Mouse (Mus musculus) lung, embryonic 15.5 days (tissue): ENCODE results near the gene Akap6. TPM values are rescaled to one million over a fixed set of nuclear protein-coding genes. Genes with fewer than 3 reads are reported as not detected.

Source experiments
- ATAC-seq: fragments of 200-750 bp; cut with Nextera tagmentation; 2 replicates; pipeline ENCODE4 v1.8.0; 2017; ENCODE audit warnings: moderate number of reproducible peaks, borderline replicate concordance; ENCODE audit not compliant: low FRiP score, low TSS enrichment; ENCODE audit errors: extremely low read depth
- H3K27ac ChIP-seq: fragments of 300-500 bp; sonication (generic); 2 replicates; pipeline ENCODE4 v1.5.1; 2015; ENCODE audit warnings: moderate library complexity, mild to moderate bottlenecking, inconsistent platforms
- H3K27me3 ChIP-seq: fragments of 300-500 bp; sonication (generic); 2 replicates; pipeline ENCODE4 v1.6.1; 2015; ENCODE audit warnings: inconsistent platforms
- H3K36me3 ChIP-seq: fragments of 300-500 bp; sonication (generic); 2 replicates; pipeline ENCODE4 v1.6.1; 2015; ENCODE audit warnings: inconsistent platforms
- H3K4me1 ChIP-seq: fragments of 300-500 bp; sonication (generic); 2 replicates; pipeline ENCODE4 v1.6.1; 2015; ENCODE audit warnings: inconsistent platforms
- H3K4me2 ChIP-seq: fragments of 300-500 bp; sonication (generic); 2 replicates; pipeline ENCODE4 v1.6.1; 2015; ENCODE audit warnings: inconsistent platforms, mild to moderate bottlenecking, moderate library complexity
- H3K4me3 ChIP-seq: fragments of 300-500 bp; sonication (generic); 2 replicates; pipeline ENCODE4 v1.5.1; 2015; ENCODE audit warnings: mild to moderate bottlenecking, inconsistent platforms
- H3K9ac ChIP-seq: fragments of 300-500 bp; sonication (generic); 2 replicates; pipeline ENCODE4 v1.6.1; 2015; ENCODE audit warnings: inconsistent platforms
- H3K9me3 ChIP-seq: fragments of 300-500 bp; sonication (generic); 2 replicates; pipeline ENCODE4 v1.6.1; 2016; ENCODE audit warnings: inconsistent platforms
- WGBS: fragments of 180-500 bp; shearing (Covaris S2); methylation state at CpG from one replicate; pipeline ENCODE4 v1.1.7; 2015; 5-methylcytosine and 5-hydroxymethylcytosine counted together
- polyA plus RNA-seq: library from polyadenylated mRNA; unstranded; fragments of >200 nt; fragmentation: Nextera tagmentation; extraction: Ambion mirVana; gene quantifications from 2 replicates; pipeline ENCODE4 v1.2.1, GENCODE M21; 2015

The Akap6 gene
- polyA plus RNA-seq, 1 experiment from 2014 or later, result 0.89 TPM

DNA sequence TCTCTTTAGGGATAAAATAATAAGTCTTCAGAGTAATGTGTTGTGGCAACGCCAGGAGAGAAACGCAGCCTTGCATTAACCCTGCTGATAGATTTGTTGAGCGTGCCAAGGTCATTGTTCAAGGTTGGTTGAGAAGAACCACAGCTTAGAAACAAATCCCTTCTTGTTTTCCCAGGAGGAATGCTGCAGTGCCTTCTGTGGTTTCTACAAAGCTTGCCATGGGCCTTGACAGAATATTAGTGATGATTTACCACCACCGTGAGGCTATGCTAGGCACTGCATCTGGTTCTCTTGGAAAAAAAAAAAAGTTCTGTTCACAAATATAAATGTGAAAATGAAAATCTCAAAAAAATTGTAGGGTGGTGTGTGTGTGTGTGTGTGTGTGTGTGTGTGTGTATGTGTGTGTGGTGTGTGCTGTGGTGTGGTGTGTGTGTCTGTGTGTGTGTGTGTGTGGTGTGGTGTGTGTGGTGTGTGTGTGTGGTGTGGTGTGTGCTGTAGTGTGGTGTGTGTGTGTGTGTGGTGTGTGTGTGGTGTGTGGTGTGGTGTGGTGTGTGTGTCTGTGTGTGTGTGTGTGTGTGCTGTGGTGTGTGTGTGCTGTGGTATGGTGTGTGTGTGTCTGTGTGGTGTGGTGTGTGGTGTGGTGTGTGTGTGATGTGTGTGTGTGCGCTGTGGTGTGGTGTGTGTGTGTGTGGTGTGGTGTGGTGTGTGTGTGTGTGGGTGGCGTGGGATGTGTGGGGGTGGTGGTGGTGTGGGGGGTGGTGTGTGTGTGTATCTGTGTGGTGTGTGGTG is 196.7 kb downstream of the Akap6 start:
- 22% methylated on average over 5 of the region's 6 CpGs for WGBS
- peak overlapping the region; percentile 38; the same call in 1 of the 2 replicates for H3K27ac ChIP-seq
- no peaks in the 10 kb centered on the region for H3K36me3 ChIP-seq
- no peaks in the 10 kb centered on the region for H3K27me3 ChIP-seq
- peaks cover 8% of the 10 kb centered on the region; the same call in 1 of the 2 replicates for H3K4me1 ChIP-seq
- no peak overlapping the region for H3K4me3 ChIP-seq
- H3K4me2 ChIP-seq, result peak overlapping the region; percentile 23; the same call in 1 of the 2 replicates
- no peaks in the 10 kb centered on the region for H3K9me3 ChIP-seq
- ATAC-seq, result peak; percentile 71; the same call in 1 of the 2 replicates
- H3K9ac ChIP-seq, result no peak overlapping the region

GRCm38 (mm10) chr12:52896785-52897184 is 197.6 kb downstream of the Akap6 start:
- Histone ChIP-seq H3K9ac (no peak overlapping the region), H3K36me3 (no peaks in the 10 kb centered on the region), H3K9me3 (no peaks in the 10 kb centered on the region), H3K27ac (no peak overlapping the region), H3K4me2 (no peak overlapping the region), H3K4me3 (no peak overlapping the region), H3K4me1 (0 out of 2 replicates have a peak, but pooled peaks cover 8% of the 10 kb centered on the region), H3K27me3 (no peaks in the 10 kb centered on the region)
- ATAC-seq, result no peak
- 42% methylated on average over 3 of the region's 3 CpGs for WGBS

GRCm38 (mm10) chr12:52898130-52898529 is 198.9 kb downstream of the Akap6 start:
- 54% methylated on average over 10 of the region's 10 CpGs for WGBS
- Histone ChIP-seq H3K4me1 (0 out of 2 replicates have a peak, but pooled peaks cover 8% of the 10 kb centered on the region), H3K4me2 (no peak overlapping the region), H3K27ac (no peak overlapping the region), H3K9me3 (no peaks in the 10 kb centered on the region), H3K27me3 (no peaks in the 10 kb centered on the region), H3K36me3 (no peaks in the 10 kb centered on the region), H3K4me3 (no peak overlapping the region), H3K9ac (no peak overlapping the region)
- no peak for ATAC-seq

- no peak overlapping the region for H3K4me3 ChIP-seq
- H3K27ac ChIP-seq, result no peak overlapping the region
- ATAC-seq, result no peak
- 76% methylated on average over 5 of the region's 5 CpGs for WGBS
- H3K4me2 ChIP-seq, result no peak overlapping the region
- H3K27me3 ChIP-seq, result no peaks in the 10 kb centered on the region
- no peaks in the 10 kb centered on the region for H3K4me1 ChIP-seq
- no peak overlapping the region for H3K9ac ChIP-seq
- H3K36me3 ChIP-seq, result no peaks in the 10 kb centered on the region
- H3K9me3 ChIP-seq, result no peaks in the 10 kb centered on the region
These were observed 204.9 kb downstream of the Akap6 start for GRCm38 (mm10) chr12:52904046-52904445.

DNA sequence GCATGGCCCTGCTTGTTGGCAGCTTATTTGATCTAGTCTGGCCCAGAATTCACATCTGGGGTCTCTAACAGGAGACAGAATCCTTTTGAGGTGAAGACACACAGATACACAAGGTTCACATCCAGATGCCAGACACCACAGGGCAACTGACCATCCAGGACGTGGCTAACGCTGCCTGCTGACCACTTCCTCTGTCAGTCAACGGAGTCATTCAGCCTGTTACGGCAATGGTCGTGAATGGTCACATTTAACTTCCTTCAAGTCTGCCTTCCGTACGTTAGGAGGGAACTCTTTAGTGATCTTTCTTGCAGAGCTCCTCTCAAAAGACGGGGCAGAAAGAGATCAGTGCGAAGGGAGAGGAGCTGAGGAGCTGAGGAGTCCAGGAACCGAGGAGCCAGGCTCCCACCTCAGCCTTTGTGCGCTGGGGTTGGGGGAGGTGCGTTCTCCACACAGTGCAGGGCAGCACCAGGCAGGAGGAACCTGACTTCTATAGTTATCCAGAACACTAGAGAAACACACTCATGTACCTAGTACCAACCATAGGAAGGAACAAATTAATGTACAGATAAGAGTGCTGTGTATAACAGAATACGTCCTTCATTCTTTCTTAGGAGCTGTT is 209.4 kb downstream of the Akap6 start:
- H3K36me3 ChIP-seq, result no peaks in the 10 kb centered on the region
- no peak overlapping the region for H3K27ac ChIP-seq
- no peak overlapping the region for H3K4me3 ChIP-seq
- WGBS, result 62% methylated on average over 13 of the region's 13 CpGs
- no peaks in the 10 kb centered on the region for H3K9me3 ChIP-seq
- peaks cover 3% of the 10 kb centered on the region; the same call in 1 of the 2 replicates for H3K27me3 ChIP-seq
- ATAC-seq, result no peak
- H3K9ac ChIP-seq, result no peak overlapping the region
- no peaks in the 10 kb centered on the region for H3K4me1 ChIP-seq
- H3K4me2 ChIP-seq, result no peak overlapping the region

DNA sequence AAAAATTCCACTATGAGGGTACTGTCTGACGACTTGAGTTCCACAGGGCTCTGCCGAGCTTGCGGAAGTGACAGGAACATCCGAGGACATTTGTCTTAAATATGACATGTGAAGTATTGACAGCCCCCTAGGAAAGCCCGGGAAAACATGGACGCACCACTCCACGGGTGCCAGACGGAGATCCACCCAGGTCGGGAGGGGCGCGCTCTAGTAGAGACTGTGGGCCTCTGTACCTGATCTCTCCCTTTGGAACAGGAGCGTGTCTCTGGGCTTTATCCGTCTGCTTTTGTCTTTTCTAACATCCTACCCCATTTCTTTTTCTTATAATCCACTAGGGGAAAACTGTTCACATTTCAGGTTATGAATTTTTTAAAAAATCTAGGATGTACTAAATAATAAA is 211.2 kb downstream of the Akap6 start:
- ATAC-seq, result no peak
- no peaks in the 10 kb centered on the region for H3K4me1 ChIP-seq
- H3K4me3 ChIP-seq, result no peak overlapping the region
- peaks cover 3% of the 10 kb centered on the region; the same call in 1 of the 2 replicates for H3K27me3 ChIP-seq
- H3K9ac ChIP-seq, result no peak overlapping the region
- H3K27ac ChIP-seq, result no peak overlapping the region
- H3K9me3 ChIP-seq, result no peaks in the 10 kb centered on the region
- H3K4me2 ChIP-seq, result no peak overlapping the region
- 70% methylated on average over 13 of the region's 13 CpGs for WGBS
- no peaks in the 10 kb centered on the region for H3K36me3 ChIP-seq

- no peaks in the 10 kb centered on the region for H3K9me3 ChIP-seq
- no peak overlapping the region for H3K27ac ChIP-seq
- ATAC-seq, result no peak
- no peaks in the 10 kb centered on the region for H3K4me1 ChIP-seq
- 18% methylated on average over 8 of the region's 8 CpGs for WGBS
- no peak overlapping the region for H3K4me3 ChIP-seq
- H3K9ac ChIP-seq, result no peak overlapping the region
- H3K27me3 ChIP-seq, result peaks cover 3% of the 10 kb centered on the region; the same call in 1 of the 2 replicates
- no peak overlapping the region for H3K4me2 ChIP-seq
- H3K36me3 ChIP-seq, result no peaks in the 10 kb centered on the region
These were observed 211.6 kb downstream of the Akap6 start for GRCm38 (mm10) chr12:52910819-52911218.

DNA sequence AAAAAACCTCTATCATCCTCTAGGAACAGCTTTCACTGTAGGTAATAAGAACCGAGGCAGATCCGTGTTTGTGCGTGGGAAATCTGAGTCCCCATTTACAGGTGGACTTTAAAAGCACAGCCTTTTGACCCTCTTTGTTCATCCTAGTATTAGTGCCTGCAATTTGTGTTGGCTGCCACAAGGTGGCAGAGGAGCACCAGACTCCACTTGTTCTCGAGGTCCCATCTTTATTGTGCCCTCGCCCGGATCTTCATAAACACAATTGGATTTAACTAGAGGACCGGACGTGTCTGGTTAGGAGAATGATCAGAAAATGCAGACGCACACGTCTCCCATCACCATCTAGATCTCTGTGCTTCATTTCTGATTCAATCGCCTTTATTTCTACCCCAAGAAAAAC is 219.8 kb downstream of the Akap6 start:
- ATAC-seq, result no peak
- Histone ChIP-seq H3K4me3 (no peak overlapping the region), H3K9ac (no peak overlapping the region), H3K36me3 (no peaks in the 10 kb centered on the region), H3K4me1 (no peaks in the 10 kb centered on the region), H3K4me2 (no peak overlapping the region), H3K27me3 (no peaks in the 10 kb centered on the region; the same call in 1 of the 2 replicates), H3K9me3 (no peaks in the 10 kb centered on the region), H3K27ac (no peak overlapping the region)
- WGBS, result 25% methylated on average over 11 of the region's 11 CpGs

- ATAC-seq, result no peak
- Histone ChIP-seq H3K27ac (no peak overlapping the region), H3K9ac (no peak overlapping the region)
These were observed 223.3 kb downstream of the Akap6 start for GRCm38 (mm10) chr12:52922510-52922909.

DNA sequence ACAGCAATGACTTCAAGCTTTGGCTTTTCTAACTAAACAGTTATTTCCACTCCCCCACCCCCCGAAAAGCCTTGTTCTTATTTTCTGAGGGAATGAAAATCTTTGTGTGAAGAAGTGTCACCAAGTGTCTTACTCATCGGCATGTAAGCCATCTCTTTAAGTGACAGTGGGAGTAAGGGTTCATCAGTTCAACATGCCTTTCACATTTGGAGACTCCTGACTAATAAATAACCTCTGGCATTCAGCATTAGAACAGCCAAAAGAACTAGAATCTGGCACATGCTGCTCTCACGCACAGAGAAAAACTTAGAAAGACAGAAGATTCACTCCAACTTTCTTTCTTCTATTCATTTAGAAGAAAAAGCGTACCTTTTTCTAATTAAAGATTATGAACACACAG is 226.3 kb downstream of the Akap6 start:
- Histone ChIP-seq H3K9me3 (no peaks in the 10 kb centered on the region), H3K36me3 (no peaks in the 10 kb centered on the region), H3K27me3 (no peaks in the 10 kb centered on the region), H3K4me2 (no peak overlapping the region), H3K27ac (no peak overlapping the region), H3K9ac (no peak overlapping the region), H3K4me3 (no peak overlapping the region), H3K4me1 (no peaks in the 10 kb centered on the region)
- WGBS, result 49% methylated on average over 4 of the region's 4 CpGs
- no peak for ATAC-seq

More at GRCm38 (mm10) chr12:52922510-52922909, 223.3 kb downstream of the Akap6 start:
- Histone ChIP-seq H3K9me3 (no peaks in the 10 kb centered on the region), H3K4me3 (no peak overlapping the region), H3K4me1 (no peaks in the 10 kb centered on the region), H3K27me3 (no peaks in the 10 kb centered on the region; the same call in 1 of the 2 replicates), H3K4me2 (no peak overlapping the region), H3K36me3 (no peaks in the 10 kb centered on the region)
- WGBS, result 78% methylated on average over 6 of the region's 6 CpGs

DNA sequence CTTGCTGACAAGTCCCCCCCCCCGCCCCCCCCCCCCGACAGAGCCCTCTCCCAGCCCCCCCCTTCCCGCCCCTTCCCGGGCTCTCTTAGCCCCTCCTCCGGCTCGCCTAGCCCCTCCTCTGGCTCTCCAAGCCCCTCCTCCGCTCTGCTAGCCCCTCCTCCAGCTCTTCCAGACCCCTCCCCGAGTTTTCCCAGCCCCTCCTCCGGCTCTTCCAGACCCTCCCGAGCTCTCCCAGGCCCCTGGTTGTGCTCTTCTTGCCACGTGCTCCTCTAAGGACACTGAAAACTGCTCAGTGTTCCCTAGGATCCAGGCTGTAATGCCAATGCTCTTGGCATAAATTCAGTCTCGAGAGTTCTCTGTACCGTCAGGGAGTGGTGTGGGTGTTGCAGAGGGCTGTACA is 234.6 kb downstream of the Akap6 start:
- 59% methylated on average over 6 of the region's 13 CpGs for WGBS
- H3K27ac ChIP-seq, result no peak overlapping the region

DNA sequence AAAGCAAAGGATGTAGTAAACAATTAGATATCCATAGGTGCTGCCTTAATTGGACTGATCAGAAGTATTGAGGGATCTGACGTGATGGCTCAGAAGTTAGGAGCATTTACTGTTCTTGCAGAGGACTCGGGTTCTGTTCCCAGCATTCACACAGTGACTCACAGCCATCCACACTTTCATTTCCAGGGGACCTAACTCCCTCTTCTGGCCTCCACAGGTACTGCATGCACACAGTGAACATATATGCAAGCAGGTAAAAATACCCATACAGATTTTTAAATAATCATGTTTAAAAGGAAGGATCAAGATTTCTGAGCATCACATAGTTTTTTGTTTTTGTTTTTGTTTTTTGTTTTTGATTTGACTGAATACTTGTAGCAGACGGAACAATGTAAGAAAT is 235.8 kb downstream of the Akap6 start:
- 90% methylated on average over 3 of the region's 3 CpGs for WGBS
- no peak overlapping the region for H3K9ac ChIP-seq
- no peak overlapping the region for H3K4me2 ChIP-seq
- no peak overlapping the region for H3K27ac ChIP-seq
- no peaks in the 10 kb centered on the region for H3K9me3 ChIP-seq
- no peak for ATAC-seq
- H3K27me3 ChIP-seq, result no peaks in the 10 kb centered on the region
- H3K4me1 ChIP-seq, result no peaks in the 10 kb centered on the region
- no peak overlapping the region for H3K4me3 ChIP-seq
- no peaks in the 10 kb centered on the region for H3K36me3 ChIP-seq

More for the DNA sequence above, 234.6 kb downstream of the Akap6 start:
- no peak overlapping the region for H3K4me3 ChIP-seq
- no peak for ATAC-seq
- no peaks in the 10 kb centered on the region for H3K9me3 ChIP-seq
- H3K9ac ChIP-seq, result no peak overlapping the region
- no peaks in the 10 kb centered on the region for H3K27me3 ChIP-seq
- H3K4me2 ChIP-seq, result no peak overlapping the region
- no peaks in the 10 kb centered on the region for H3K36me3 ChIP-seq
- H3K4me1 ChIP-seq, result no peaks in the 10 kb centered on the region
